Mouse (Mus musculus) forebrain, embryonic 16.5 days (tissue): ENCODE measurements at regions not wholly inside any gene's neighbourhood (a gene's known extent, or its start where the extent isn't known, plus 50 kb on each side); places are given as distances from the start of the nearest gene placed in this dataset.

ENCODE experiments used
- ATAC-seq: fragments of 200-750 bp; cut with Nextera tagmentation; 2 replicates; pipeline ENCODE4 v1.8.0; 2017; ENCODE audit warnings: mild to moderate bottlenecking, moderate library complexity
- H3K27ac ChIP-seq: fragments of 300-500 bp; sonication (generic); 2 replicates; pipeline ENCODE4 v1.5.1; 2014; ENCODE audit warnings: low read length, control low read depth
- H3K27me3 ChIP-seq: fragments of 300-500 bp; sonication (generic); replicated peaks from 2 replicates; pipeline ENCODE4 v1.6.1; 2014; ENCODE audit warnings: low read length; ENCODE audit not compliant: control insufficient read depth, insufficient read depth
- H3K36me3 ChIP-seq: fragments of 300-500 bp; sonication (generic); 2 replicates; pipeline ENCODE4 v1.6.1; 2014; ENCODE audit not compliant: control insufficient read depth, insufficient read depth
- H3K4me1 ChIP-seq: fragments of 300-500 bp; sonication (generic); replicated peaks from 2 replicates; pipeline ENCODE4 v1.6.1; 2014; ENCODE audit warnings: low read length; ENCODE audit not compliant: control insufficient read depth, insufficient read depth
- H3K4me2 ChIP-seq: fragments of 300-500 bp; sonication (generic); 2 replicates; pipeline ENCODE4 v1.6.1; 2014; ENCODE audit warnings: mild to moderate bottlenecking, low read length, control low read depth
- H3K4me3 ChIP-seq: fragments of 300-500 bp; sonication (generic); replicated peaks from 2 replicates; pipeline ENCODE4 v1.5.1; 2014; ENCODE audit warnings: mild to moderate bottlenecking, low read length, control low read depth
- H3K9ac ChIP-seq: fragments of 300-500 bp; sonication (generic); replicated peaks from 2 replicates; pipeline ENCODE4 v1.6.1; 2014; ENCODE audit warnings: low read depth, low read length, control low read depth
- H3K9me3 ChIP-seq: fragments of 300-500 bp; sonication (generic); 2 replicates; pipeline ENCODE4 v1.6.1; 2016; ENCODE audit warnings: low read length; ENCODE audit not compliant: control insufficient read depth
- WGBS: fragments of 180-500 bp; shearing (Covaris S2); extraction: QIAGEN DNeasy Blood & Tissue Kit; methylation state at CpG from one replicate; pipeline ENCODE4 v1.1.7; 2014; 5-methylcytosine and 5-hydroxymethylcytosine counted together

- WGBS, result 67% methylated on average over 6 of the region's 6 CpGs
- no peak for ATAC-seq
- H3K4me1 ChIP-seq, result peaks cover 5% of the 10 kb centered on the region; the same call in 1 of the 2 replicates
- H3K9ac ChIP-seq, result no peak overlapping the region
- H3K9me3 ChIP-seq, result no peaks in the 10 kb centered on the region
- no peaks in the 10 kb centered on the region for H3K36me3 ChIP-seq
- no peak overlapping the region for H3K4me3 ChIP-seq
- H3K27me3 ChIP-seq, result no peaks in the 10 kb centered on the region
- H3K27ac ChIP-seq, result peak overlapping the region; percentile 6; the same call in 1 of the 2 replicates
- H3K4me2 ChIP-seq, result no peak overlapping the region
These were observed 329.4 kb upstream of the Kazn start for GRCm38 (mm10) chr4:142568556-142568955.

- Histone ChIP-seq H3K27ac (no peak overlapping the region), H3K9me3 (no peaks in the 10 kb centered on the region), H3K36me3 (no peaks in the 10 kb centered on the region), H3K9ac (no peak overlapping the region), H3K4me1 (no peaks in the 10 kb centered on the region), H3K27me3 (no peaks in the 10 kb centered on the region), H3K4me3 (no peak overlapping the region), H3K4me2 (no peak overlapping the region)
- ATAC-seq, result no peak
- 83% methylated on average over 3 of the region's 3 CpGs for WGBS
These were observed 315.5 kb upstream of the Kazn start for GRCm38 (mm10) chr4:142554716-142555115.

- Histone ChIP-seq H3K36me3 (no peaks in the 10 kb centered on the region), H3K4me2 (no peak overlapping the region), H3K27ac (no peak overlapping the region), H3K4me1 (no peaks in the 10 kb centered on the region), H3K9ac (no peak overlapping the region), H3K27me3 (no peaks in the 10 kb centered on the region), H3K4me3 (no peak overlapping the region), H3K9me3 (no peaks in the 10 kb centered on the region)
- WGBS, result 100% methylated on average over 1 of the region's 1 CpGs
- ATAC-seq, result no peak
These were observed 306.7 kb upstream of the Kazn start for GRCm38 (mm10) chr4:142545871-142546270.

DNA sequence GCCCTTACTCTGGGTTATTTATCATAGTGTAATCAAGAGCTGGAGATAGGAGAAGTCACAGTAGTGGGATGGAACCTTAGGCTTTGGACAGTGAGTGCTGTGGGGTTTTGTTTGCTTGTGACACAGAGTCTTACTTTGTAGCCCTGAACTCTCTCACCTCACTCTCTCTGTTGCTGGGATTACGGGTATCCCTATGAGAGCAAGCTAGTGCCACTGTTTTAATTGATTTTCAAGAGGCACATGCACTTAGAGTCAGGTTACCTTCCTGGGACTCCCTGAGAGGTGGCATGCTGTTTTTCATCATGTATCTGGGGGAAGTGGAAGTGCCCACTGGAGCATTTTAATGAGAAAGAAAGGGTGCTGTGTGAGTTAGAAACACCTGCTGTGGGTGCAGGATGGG lies 306.0 kb upstream of the Kazn start:
- Histone ChIP-seq H3K27ac (no peak overlapping the region), H3K4me3 (no peak overlapping the region), H3K4me2 (no peak overlapping the region), H3K9me3 (no peaks in the 10 kb centered on the region), H3K36me3 (no peaks in the 10 kb centered on the region), H3K9ac (no peak overlapping the region), H3K27me3 (no peaks in the 10 kb centered on the region), H3K4me1 (no peaks in the 10 kb centered on the region)
- no peak for ATAC-seq
- WGBS, result 65% methylated on average over 1 of the region's 1 CpGs

- no peaks in the 10 kb centered on the region for H3K36me3 ChIP-seq
- H3K9me3 ChIP-seq, result no peaks in the 10 kb centered on the region
- WGBS, result 93% methylated on average over 8 of the region's 8 CpGs
- H3K9ac ChIP-seq, result no peak overlapping the region
- H3K4me3 ChIP-seq, result no peak overlapping the region
- H3K27ac ChIP-seq, result no peak overlapping the region
- H3K4me1 ChIP-seq, result no peaks in the 10 kb centered on the region
- no peaks in the 10 kb centered on the region for H3K27me3 ChIP-seq
- ATAC-seq, result no peak
- H3K4me2 ChIP-seq, result no peak overlapping the region
These were observed 305.5 kb upstream of the Kazn start for GRCm38 (mm10) chr4:142544736-142545135.

DNA sequence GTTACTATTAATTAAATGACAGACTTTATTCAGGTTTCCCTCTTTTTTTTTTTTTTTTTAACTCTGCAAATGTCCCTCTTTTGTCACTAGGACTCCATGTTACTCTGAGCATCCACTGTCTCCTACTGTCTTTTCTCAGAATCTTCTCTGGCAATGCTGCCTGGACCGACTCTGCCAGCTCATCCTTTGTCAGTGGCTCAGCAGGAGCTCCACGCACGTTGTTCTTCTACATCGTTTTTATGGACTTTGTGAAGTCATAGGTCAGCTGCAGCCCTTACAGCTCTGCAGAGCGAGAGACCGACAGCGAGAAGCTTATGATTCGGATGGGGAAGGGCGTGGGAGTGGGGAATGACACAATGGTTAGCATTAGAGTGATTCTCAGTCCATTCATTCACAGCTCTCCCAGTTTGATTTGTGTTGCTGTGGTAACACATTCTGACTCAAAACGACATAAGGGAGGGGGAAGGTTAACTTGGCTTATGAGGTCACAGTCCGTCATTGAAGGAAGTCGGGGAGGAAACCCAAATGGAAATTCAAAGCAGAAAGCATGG lies 300.1 kb upstream of the Kazn start:
- Histone ChIP-seq H3K4me1 (no peaks in the 10 kb centered on the region), H3K36me3 (no peaks in the 10 kb centered on the region), H3K9ac (no peak overlapping the region), H3K9me3 (no peaks in the 10 kb centered on the region), H3K27ac (no peak overlapping the region), H3K4me2 (no peak overlapping the region), H3K27me3 (no peaks in the 10 kb centered on the region), H3K4me3 (no peak overlapping the region)
- WGBS, result 59% methylated on average over 12 of the region's 12 CpGs
- ATAC-seq, result no peak

- H3K4me3 ChIP-seq, result no peak overlapping the region
- no peaks in the 10 kb centered on the region for H3K27me3 ChIP-seq
- H3K9ac ChIP-seq, result no peak overlapping the region
- no peak for ATAC-seq
- H3K4me2 ChIP-seq, result no peak overlapping the region
- 66% methylated on average over 6 of the region's 6 CpGs for WGBS
- H3K4me1 ChIP-seq, result no peaks in the 10 kb centered on the region
- H3K9me3 ChIP-seq, result no peaks in the 10 kb centered on the region
- no peak overlapping the region for H3K27ac ChIP-seq
- H3K36me3 ChIP-seq, result no peaks in the 10 kb centered on the region
These were observed 287.9 kb upstream of the Kazn start for GRCm38 (mm10) chr4:142527080-142527479.

DNA sequence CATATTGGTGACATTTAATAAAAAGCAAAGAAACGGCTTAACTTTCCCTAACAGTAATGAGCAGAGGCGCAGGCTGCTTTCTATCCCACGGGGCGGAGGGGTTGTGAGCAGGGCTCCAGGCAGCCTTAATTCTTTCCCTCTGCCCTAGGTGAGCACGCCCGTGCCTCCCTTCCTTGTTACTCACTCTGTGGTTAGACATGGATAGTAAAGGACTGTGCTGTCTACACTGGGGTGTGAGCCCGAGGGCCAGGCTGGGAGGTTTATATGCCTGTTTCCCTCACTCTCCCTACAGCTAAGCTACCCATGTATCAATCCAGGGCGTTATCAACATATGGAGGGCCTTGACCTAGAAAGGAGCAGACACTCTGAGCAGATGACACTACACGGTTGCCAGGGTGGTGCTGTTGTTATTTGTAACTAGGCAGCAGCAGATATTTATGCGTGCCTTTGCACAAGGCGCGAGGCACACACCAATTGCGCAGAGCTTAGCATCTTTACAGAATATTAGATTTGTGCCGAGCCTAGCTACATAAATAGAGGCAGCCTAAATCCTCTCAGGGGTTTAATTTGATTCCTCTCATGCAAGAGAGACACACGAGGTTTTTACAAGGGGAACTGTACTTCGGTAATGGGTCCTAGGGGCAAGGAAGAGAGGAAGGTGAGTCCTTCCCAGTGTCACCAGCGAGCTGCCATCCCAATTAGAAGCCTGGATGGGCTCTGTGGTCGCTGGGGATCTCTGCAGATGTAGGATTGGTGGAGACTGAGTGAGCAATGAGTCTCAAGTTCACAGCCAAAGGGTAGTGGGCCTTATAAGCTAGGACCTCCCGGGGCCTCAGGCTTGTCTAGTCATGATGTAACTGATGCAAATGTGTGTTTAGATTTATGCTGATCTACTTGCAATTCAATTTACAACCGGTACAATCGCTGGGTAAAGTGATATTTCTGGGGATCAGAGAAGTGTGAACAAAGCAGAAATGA lies 278.6 kb upstream of the Kazn start:
- Histone ChIP-seq H3K27ac (peak overlapping the region; percentile 10; the same call in 1 of the 2 replicates), H3K4me3 (no peak overlapping the region), H3K27me3 (no peaks in the 10 kb centered on the region), H3K4me2 (no peak overlapping the region), H3K36me3 (no peaks in the 10 kb centered on the region), H3K9ac (no peak overlapping the region), H3K4me1 (peaks cover 5% of the 10 kb centered on the region; the same call in 1 of the 2 replicates), H3K9me3 (no peaks in the 10 kb centered on the region; the same call in 1 of the 2 replicates)
- 56% methylated on average over 21 of the region's 21 CpGs for WGBS
- ATAC-seq, result peak; percentile 73

- H3K36me3 ChIP-seq, result no peaks in the 10 kb centered on the region
- H3K9ac ChIP-seq, result no peak overlapping the region
- no peak overlapping the region for H3K4me3 ChIP-seq
- 80% methylated on average over 4 of the region's 4 CpGs for WGBS
- no peak for ATAC-seq
- no peak overlapping the region for H3K27ac ChIP-seq
- peaks cover 5% of the 10 kb centered on the region; the same call in 1 of the 2 replicates for H3K4me1 ChIP-seq
- H3K9me3 ChIP-seq, result peaks cover 5% of the 10 kb centered on the region
- H3K4me2 ChIP-seq, result no peak overlapping the region
- H3K27me3 ChIP-seq, result no peaks in the 10 kb centered on the region
These were observed 275.6 kb upstream of the Kazn start for GRCm38 (mm10) chr4:142514751-142515150.
